Mouse (Mus musculus) heart, embryonic 13.5 days (tissue): Measurements from ENCODE around the gene 1700001C19Rik. TPM values are rescaled to one million over a fixed set of nuclear protein-coding genes. Genes with fewer than 3 reads are reported as not detected.
A peak's percentile ranks its signal among the peaks of the same experiment; 100 is the strongest.

Source experiments
- ATAC-seq: fragments of 200-750 bp; cut with Nextera tagmentation; 2 replicates; pipeline ENCODE4 v1.8.0; 2017; ENCODE audit warnings: moderate TSS enrichment; ENCODE audit not compliant: insufficient number of reproducible peaks, low FRiP score, low TSS enrichment; ENCODE audit errors: extremely low read depth
- H3K27ac ChIP-seq: fragments of 300-500 bp; sonication (generic); replicated peaks from 2 replicates; pipeline ENCODE4 v1.5.1; 2015; ENCODE audit warnings: moderate library complexity, mild to moderate bottlenecking, inconsistent platforms
- H3K27me3 ChIP-seq: fragments of 300-500 bp; sonication (generic); replicated peaks from 2 replicates; pipeline ENCODE4 v1.6.1; 2015; ENCODE audit warnings: mild to moderate bottlenecking, inconsistent platforms
- H3K36me3 ChIP-seq: fragments of 300-500 bp; sonication (generic); 2 replicates; pipeline ENCODE4 v1.6.1; 2015; ENCODE audit warnings: mild to moderate bottlenecking, inconsistent platforms
- H3K4me1 ChIP-seq: fragments of 300-500 bp; sonication (generic); 2 replicates; pipeline ENCODE4 v1.6.1; 2015; ENCODE audit warnings: inconsistent platforms
- H3K4me2 ChIP-seq: fragments of 300-500 bp; sonication (generic); 2 replicates; pipeline ENCODE4 v1.6.1; 2015; ENCODE audit warnings: inconsistent platforms, mild to moderate bottlenecking, moderate library complexity
- H3K4me3 ChIP-seq: fragments of 300-500 bp; sonication (generic); 2 replicates; pipeline ENCODE4 v1.5.1; 2015; ENCODE audit warnings: moderate library complexity, mild to moderate bottlenecking, inconsistent platforms
- H3K9ac ChIP-seq: fragments of 300-500 bp; sonication (generic); 2 replicates; pipeline ENCODE4 v1.6.1; 2015; ENCODE audit warnings: inconsistent platforms, mild to moderate bottlenecking, moderate library complexity
- H3K9me3 ChIP-seq: fragments of 300-500 bp; sonication (generic); 2 replicates; pipeline ENCODE4 v1.6.1; 2016; ENCODE audit warnings: inconsistent platforms
- WGBS: fragments of 180-500 bp; shearing (Covaris S2); methylation state at CpG from one replicate; pipeline ENCODE4 v1.1.7; 2015; ENCODE audit warnings: mixed read lengths; 5-methylcytosine and 5-hydroxymethylcytosine counted together
- polyA plus RNA-seq: library from polyadenylated mRNA; unstranded; fragments of >200 nt; fragmentation: Nextera tagmentation; extraction: Ambion mirVana; gene quantifications from 2 replicates; pipeline ENCODE4 v1.2.1, GENCODE M21; 2015

1700001C19Rik gene
- polyA plus RNA-seq, 1 experiment from 2014 or later, result 0.66 TPM

- H3K9ac ChIP-seq, result 0 out of 2 replicates have a peak overlapping the region, but pooled peaks have one; percentile 8
- no peaks in the 10 kb centered on the region for H3K9me3 ChIP-seq
- H3K27ac ChIP-seq, result peak overlapping the region; percentile 58
- no peak for ATAC-seq
- H3K4me3 ChIP-seq, result no peak overlapping the region
- peak overlapping the region; percentile 15; the same call in 1 of the 2 replicates for H3K4me2 ChIP-seq
- H3K27me3 ChIP-seq, result peaks cover 33% of the 10 kb centered on the region
- 42% methylated on average over 7 of the region's 7 CpGs for WGBS
- peaks cover 45% of the 10 kb centered on the region for H3K4me1 ChIP-seq
- H3K36me3 ChIP-seq, result no peaks in the 10 kb centered on the region
Observed at GRCm38 (mm10) chr17:47462209-47462608, 25.0 kb upstream of the 1700001C19Rik start.

- WGBS, result 34% methylated on average over 3 of the region's 3 CpGs
- Histone ChIP-seq H3K4me3 (no peak overlapping the region), H3K9ac (no peak overlapping the region), H3K27me3 (peaks cover 27% of the 10 kb centered on the region), H3K4me2 (no peak overlapping the region), H3K4me1 (peaks cover 50% of the 10 kb centered on the region), H3K36me3 (no peaks in the 10 kb centered on the region), H3K27ac (no peak overlapping the region), H3K9me3 (no peaks in the 10 kb centered on the region)
- ATAC-seq, result no peak
Observed at GRCm38 (mm10) chr17:47461688-47462087, 24.5 kb upstream of the 1700001C19Rik start.

DNA sequence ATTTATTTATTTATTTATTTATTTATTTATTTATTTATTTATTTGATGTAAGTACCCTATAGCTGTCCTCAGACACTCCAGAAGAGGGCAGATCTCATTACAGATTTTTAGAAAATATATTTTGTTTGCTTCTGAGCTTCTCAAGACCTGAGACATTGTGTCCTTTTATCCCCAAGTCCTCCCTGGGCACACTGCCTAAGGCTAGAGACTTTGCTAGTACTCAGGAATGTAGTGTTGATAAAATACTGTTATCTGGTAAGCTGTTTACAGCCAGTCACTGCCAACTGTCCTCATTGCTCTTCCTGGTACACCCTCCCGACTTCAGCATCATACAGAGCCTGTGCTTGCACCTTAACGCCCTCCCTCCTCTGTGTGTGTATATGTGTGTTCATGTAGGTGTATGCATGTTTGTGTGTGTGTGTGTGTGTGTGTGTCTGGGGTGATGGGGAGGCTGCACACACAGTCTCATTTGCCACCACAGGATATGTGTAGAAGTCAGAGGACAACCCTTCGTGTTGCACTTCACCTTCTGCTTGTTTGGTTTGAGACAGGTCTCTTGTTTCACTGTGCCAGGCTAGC is 22.3 kb upstream of the 1700001C19Rik start:
- no peaks in the 10 kb centered on the region for H3K9me3 ChIP-seq
- 48% methylated on average over 3 of the region's 3 CpGs for WGBS

DNA sequence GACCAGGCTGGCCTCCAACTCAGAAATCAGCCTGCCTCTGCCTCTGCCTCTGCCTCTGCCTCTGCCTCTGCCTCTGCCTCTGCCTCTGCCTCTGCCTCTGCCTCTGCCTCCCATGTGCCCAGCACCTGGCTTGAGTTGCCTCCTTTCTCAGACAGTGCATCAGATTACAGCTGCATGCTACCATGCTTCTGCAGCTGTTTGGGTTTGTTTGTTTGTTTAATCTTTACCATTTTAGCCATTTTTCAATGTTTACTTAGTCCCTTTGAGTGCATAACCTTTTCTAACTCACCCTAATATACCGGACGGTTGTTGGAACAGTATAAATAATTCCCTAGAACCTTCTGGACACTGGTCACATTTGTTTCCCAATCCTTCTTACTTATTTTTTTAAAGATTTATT is 21.8 kb upstream of the 1700001C19Rik start:
- H3K4me1 ChIP-seq, result peaks cover 64% of the 10 kb centered on the region
- no peaks in the 10 kb centered on the region for H3K36me3 ChIP-seq
- WGBS, result 93% methylated on average over 2 of the region's 2 CpGs

More for the DNA sequence above, 22.3 kb upstream of the 1700001C19Rik start:
- Histone ChIP-seq H3K27ac (no peak overlapping the region), H3K4me3 (no peak overlapping the region), H3K4me1 (peaks cover 63% of the 10 kb centered on the region), H3K36me3 (no peaks in the 10 kb centered on the region), H3K9ac (no peak overlapping the region), H3K27me3 (peaks cover 9% of the 10 kb centered on the region; the same call in 1 of the 2 replicates), H3K4me2 (no peak overlapping the region)
- no peak for ATAC-seq

GRCm38 (mm10) chr17:47458310-47458709 is 21.1 kb upstream of the 1700001C19Rik start:
- H3K36me3 ChIP-seq, result no peaks in the 10 kb centered on the region
- H3K4me1 ChIP-seq, result peaks cover 64% of the 10 kb centered on the region
- H3K27me3 ChIP-seq, result no peaks in the 10 kb centered on the region
- 63% methylated on average over 13 of the region's 13 CpGs for WGBS
- no peak overlapping the region for H3K9ac ChIP-seq
- no peak overlapping the region for H3K4me3 ChIP-seq
- no peak overlapping the region for H3K27ac ChIP-seq
- ATAC-seq, result no peak
- no peak overlapping the region for H3K4me2 ChIP-seq
- H3K9me3 ChIP-seq, result no peaks in the 10 kb centered on the region

More for the DNA sequence above, 21.8 kb upstream of the 1700001C19Rik start:
- H3K9ac ChIP-seq, result no peak overlapping the region
- H3K27me3 ChIP-seq, result peaks cover 4% of the 10 kb centered on the region; the same call in 1 of the 2 replicates
- H3K4me2 ChIP-seq, result no peak overlapping the region
- no peaks in the 10 kb centered on the region for H3K9me3 ChIP-seq
- H3K27ac ChIP-seq, result no peak overlapping the region
- no peak overlapping the region for H3K4me3 ChIP-seq
- ATAC-seq, result no peak

DNA sequence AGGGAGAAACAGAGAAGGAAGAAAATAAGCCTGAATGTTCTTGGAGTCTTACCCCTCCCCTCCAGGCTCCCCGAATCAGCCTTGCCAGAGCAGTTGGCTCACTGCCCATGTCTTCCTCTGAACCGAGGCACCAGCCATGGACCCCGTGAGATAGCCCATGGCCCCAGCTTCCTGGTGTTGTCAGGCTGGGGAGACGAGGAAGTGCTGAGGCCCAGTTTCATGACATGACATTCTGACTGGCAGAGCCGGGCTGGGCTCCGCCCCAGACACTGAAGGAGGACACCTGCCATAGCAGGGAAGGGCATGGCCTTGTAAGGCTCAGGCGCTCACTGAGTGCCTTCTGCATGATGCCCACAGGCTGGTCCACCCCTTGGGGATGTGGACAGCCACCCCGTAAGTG is 17.5 kb upstream of the 1700001C19Rik start:
- H3K4me1 ChIP-seq, result peaks cover 73% of the 10 kb centered on the region
- no peak for ATAC-seq
- H3K4me3 ChIP-seq, result no peak overlapping the region
- no peak overlapping the region; the same call in 1 of the 2 replicates for H3K9ac ChIP-seq
- no peak overlapping the region for H3K4me2 ChIP-seq
- H3K27me3 ChIP-seq, result no peaks in the 10 kb centered on the region
- 37% methylated on average over 8 of the region's 8 CpGs for WGBS
- 0 out of 2 replicates have a peak overlapping the region, but pooled peaks have one; percentile 22 for H3K27ac ChIP-seq
- H3K9me3 ChIP-seq, result no peaks in the 10 kb centered on the region
- no peaks in the 10 kb centered on the region for H3K36me3 ChIP-seq

DNA sequence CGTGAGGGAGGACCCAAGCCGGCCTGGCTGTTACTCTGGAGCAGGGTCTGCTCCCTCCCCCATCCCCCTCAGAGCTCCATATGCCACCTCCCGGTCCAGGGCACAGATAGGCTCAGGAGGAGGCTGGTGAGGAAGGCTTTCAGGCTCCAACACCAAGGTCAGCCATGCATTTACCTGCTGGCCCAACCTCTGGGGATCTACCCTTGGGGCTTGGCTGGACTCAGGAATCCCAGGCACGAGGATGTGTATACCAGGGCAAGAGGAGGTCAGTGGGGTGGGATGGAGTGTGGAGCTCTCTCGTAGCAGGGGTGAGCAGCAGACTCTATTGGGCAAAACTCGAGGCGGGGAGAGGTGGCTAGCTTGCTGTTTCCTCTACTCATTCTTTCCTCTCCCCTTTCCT is 15.7 kb upstream of the 1700001C19Rik start:
- Histone ChIP-seq H3K4me1 (peaks cover 83% of the 10 kb centered on the region), H3K4me3 (no peak overlapping the region), H3K9ac (peak overlapping the region; percentile 51; the same call in 1 of the 2 replicates), H3K4me2 (no peak overlapping the region), H3K27me3 (no peaks in the 10 kb centered on the region), H3K9me3 (no peaks in the 10 kb centered on the region), H3K36me3 (no peaks in the 10 kb centered on the region), H3K27ac (peak overlapping the region; percentile 53)
- ATAC-seq, result no peak
- WGBS, result 35% methylated on average over 7 of the region's 7 CpGs

DNA sequence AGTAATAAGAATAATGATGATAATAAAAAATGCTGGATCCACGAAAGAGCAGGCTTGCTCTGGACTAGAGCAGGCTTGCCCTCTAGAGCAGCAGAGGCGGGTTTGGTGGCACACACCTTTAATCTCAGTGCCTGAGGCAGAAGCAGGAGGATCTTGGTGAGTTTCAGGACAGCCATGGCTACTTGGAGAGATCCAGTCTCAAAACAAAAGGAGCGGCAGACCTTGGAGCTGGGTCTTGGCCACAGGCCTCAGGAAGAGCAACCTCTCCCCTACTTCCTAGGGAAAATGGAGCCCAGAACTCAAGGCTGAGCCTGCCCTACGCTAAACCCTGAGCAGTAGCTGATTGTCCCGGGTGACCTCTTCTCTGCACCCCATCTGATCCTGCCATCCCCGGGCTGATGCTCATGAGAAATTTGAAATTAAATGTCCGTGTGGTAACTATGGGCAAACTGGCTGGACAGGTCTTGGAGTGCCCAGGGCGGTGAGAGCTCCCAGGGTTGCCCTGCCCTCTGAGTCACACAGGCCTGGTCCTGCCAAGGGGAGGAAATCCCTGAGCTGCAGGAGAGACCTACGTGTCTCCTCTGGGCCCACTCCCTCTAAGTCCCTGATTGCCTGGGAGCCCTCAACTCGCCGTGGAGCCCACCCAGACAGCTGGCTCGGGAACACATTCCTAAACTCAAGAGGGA is 13.8 kb upstream of the 1700001C19Rik start:
- H3K36me3 ChIP-seq, result no peaks in the 10 kb centered on the region
- H3K9ac ChIP-seq, result peak overlapping the region; percentile 37
- H3K4me1 ChIP-seq, result peaks cover 90% of the 10 kb centered on the region
- no peaks in the 10 kb centered on the region for H3K27me3 ChIP-seq
- H3K4me2 ChIP-seq, result no peak overlapping the region
- 58% methylated on average over 12 of the region's 12 CpGs for WGBS
- H3K4me3 ChIP-seq, result no peak overlapping the region
- H3K9me3 ChIP-seq, result no peaks in the 10 kb centered on the region
- peak overlapping the region; percentile 89 for H3K27ac ChIP-seq
- ATAC-seq, result no peak

- ATAC-seq, result peak; percentile 61; the same call in 1 of the 2 replicates
- Histone ChIP-seq H3K9ac (peak overlapping the region; percentile 62; the same call in 1 of the 2 replicates), H3K4me2 (no peak overlapping the region), H3K27me3 (no peaks in the 10 kb centered on the region), H3K4me1 (peaks cover 93% of the 10 kb centered on the region), H3K9me3 (no peaks in the 10 kb centered on the region), H3K4me3 (no peak overlapping the region), H3K27ac (peak overlapping the region; percentile 89), H3K36me3 (no peaks in the 10 kb centered on the region)
- 24% methylated on average over 7 of the region's 7 CpGs for WGBS
Observed at GRCm38 (mm10) chr17:47450239-47450638, 13.1 kb upstream of the 1700001C19Rik start.

- Histone ChIP-seq H3K4me1 (peaks cover 90% of the 10 kb centered on the region), H3K9ac (peak overlapping the region; percentile 62), H3K9me3 (no peaks in the 10 kb centered on the region), H3K4me2 (no peak overlapping the region), H3K27ac (peak overlapping the region; percentile 89), H3K27me3 (no peaks in the 10 kb centered on the region), H3K4me3 (no peak overlapping the region), H3K36me3 (no peaks in the 10 kb centered on the region)
- WGBS, result 55% methylated on average over 5 of the region's 5 CpGs
- ATAC-seq, result no peak
Observed at GRCm38 (mm10) chr17:47449432-47449831, 12.3 kb upstream of the 1700001C19Rik start.

GRCm38 (mm10) chr17:47448523-47449372 is 11.6 kb upstream of the 1700001C19Rik start:
- peaks cover 91% of the 10 kb centered on the region for H3K4me1 ChIP-seq
- no peak overlapping the region for H3K4me2 ChIP-seq
- 31% methylated on average over 8 of the region's 8 CpGs for WGBS
- H3K9ac ChIP-seq, result peak overlapping the region; percentile 62
- H3K27ac ChIP-seq, result peak overlapping the region; percentile 89
- H3K9me3 ChIP-seq, result no peaks in the 10 kb centered on the region
- no peaks in the 10 kb centered on the region for H3K27me3 ChIP-seq
- no peak for ATAC-seq
- no peak overlapping the region for H3K4me3 ChIP-seq
- H3K36me3 ChIP-seq, result no peaks in the 10 kb centered on the region
